Mouse (Mus musculus) olfactory bulb, adult 2 months (tissue): ENCODE measurements around the gene Lgals7.

Source experiments
- CTCF ChIP-seq: fragments of 200-500 bp; IDR thresholded peaks from 2 replicates; pipeline ENCODE4 v1.5.1; 2012; ENCODE audit warnings: low read depth, mild to moderate bottlenecking, low read length, moderate library complexity; ENCODE audit not compliant: insufficient read depth
- POLR2A ChIP-seq: fragments of 200-500 bp; IDR thresholded peaks from 2 replicates; pipeline ENCODE4 v1.6.1; 2012; ENCODE audit warnings: mild to moderate bottlenecking, low read depth, low read length, moderate library complexity; ENCODE audit not compliant: insufficient read depth

DNA sequence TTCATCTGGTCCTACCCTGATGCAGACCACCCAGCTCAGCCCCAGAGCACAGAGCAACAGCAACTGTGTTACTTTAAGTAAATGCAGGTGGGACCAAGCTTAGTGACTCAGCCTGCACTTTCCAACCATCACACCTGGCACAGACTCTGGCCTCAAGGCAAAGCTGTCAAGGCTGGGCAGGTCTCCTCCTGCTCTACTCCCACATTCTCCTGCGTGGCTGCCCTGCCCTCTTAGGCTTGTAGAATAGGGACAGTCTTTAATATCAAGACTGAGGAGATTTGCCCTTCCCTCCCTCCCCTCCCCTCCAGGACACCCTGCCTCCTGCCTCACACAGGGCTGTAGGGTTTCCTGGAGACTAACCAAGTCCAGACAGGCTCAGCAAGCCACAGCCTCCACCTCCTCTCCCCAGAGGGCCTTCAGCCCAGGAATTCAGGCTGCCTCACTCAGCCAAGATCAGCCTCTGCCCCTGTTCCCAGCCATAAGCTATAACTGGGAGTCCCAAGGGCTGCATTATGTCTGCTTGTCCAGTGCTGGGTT lies 13.9 kb upstream of the Lgals7 start:
- no peak for TF ChIP-seq POLR2A
- no peak for TF ChIP-seq CTCF
